Mouse (Mus musculus) v-Abl transformed pro-B cells (cell line): ENCODE measurements around the gene Cacna1s.

Experiments
- in situ Hi-C, 2 experiments: fragments of 400-800 bp; cut with MboI; formaldehyde crosslinking; loops; one replicate each; pipeline ENCODE4 v1.15.1; 2025; ENCODE audit not compliant: unreplicated experiment in 2 of 2

Gene Cacna1s

GRCm38 (mm10) chr1:136052547-136052946 lies at the start of gene Cacna1s:
Gene Cacna1s (plus strand): TSS chr1:136052750.
- in situ Hi-C loops: no loop called here

- in situ Hi-C loops: no loop called here
Measured at GRCm38 (mm10) chr1:136006292-136006748, 46.2 kb upstream of the Cacna1s start, which contains the start of gene Igfn1. Gene Igfn1 (minus strand): TSS chr1:136006342.

- in situ Hi-C loops: no loop called here
Measured at GRCm38 (mm10) chr1:136007211-136008158, 45.1 kb upstream of the Cacna1s start, which contains the start of gene Tmem9. Gene Tmem9 (plus strand): TSS chr1:136008150.

GRCm38 (mm10) chr1:136008159-136008533 lies 44.4 kb upstream of the Cacna1s start:
- in situ Hi-C loops: no loop called here

GRCm38 (mm10) chr1:136010247-136010646 lies 42.3 kb upstream of the Cacna1s start:
- in situ Hi-C loops: no loop called here

GRCm38 (mm10) chr1:136013513-136013912 lies 39.0 kb upstream of the Cacna1s start:
- in situ Hi-C loops: no loop called here

GRCm38 (mm10) chr1:136014796-136015502 lies 37.6 kb upstream of the Cacna1s start:
- in situ Hi-C loops: no loop called here

GRCm38 (mm10) chr1:136017307-136017706 lies 35.2 kb upstream of the Cacna1s start:
- in situ Hi-C loops: no loop called here

- in situ Hi-C loops: no loop called here
Measured at GRCm38 (mm10) chr1:136017907-136018313, 34.6 kb upstream of the Cacna1s start.

GRCm38 (mm10) chr1:136018390-136019189 lies 34.0 kb upstream of the Cacna1s start:
- in situ Hi-C loops: no loop called here

- in situ Hi-C loops: no loop called here
Measured at GRCm38 (mm10) chr1:136030201-136030600, 22.3 kb upstream of the Cacna1s start.

GRCm38 (mm10) chr1:136031697-136032096 lies 20.9 kb upstream of the Cacna1s start:
- in situ Hi-C loops: no loop called here

GRCm38 (mm10) chr1:136032961-136033360 lies 19.6 kb upstream of the Cacna1s start:
- in situ Hi-C loops: no loop called here

GRCm38 (mm10) chr1:136038746-136039538 lies 13.6 kb upstream of the Cacna1s start:
- in situ Hi-C loops: no loop called here

GRCm38 (mm10) chr1:136040452-136040851 lies 12.1 kb upstream of the Cacna1s start:
- in situ Hi-C loops: loop anchor here in 1 of 2 experiments (10.0 kb wide), 1 partner anchor 134 kb away; no protein-coding TSS in a partner anchor

GRCm38 (mm10) chr1:136040874-136041273 lies 11.7 kb upstream of the Cacna1s start:
- in situ Hi-C loops: loop anchor here in 1 of 2 experiments (10.0 kb wide), 1 partner anchor 134 kb away; no protein-coding TSS in a partner anchor

GRCm38 (mm10) chr1:136045774-136046173 lies 6.8 kb upstream of the Cacna1s start:
- in situ Hi-C loops: loop anchor here (5.0 to 10.0 kb wide), 4 partner anchors 129 to 417 kb away; no protein-coding TSS in a partner anchor

- in situ Hi-C loops: loop anchor here (5.0 to 10.0 kb wide), 4 partner anchors 127 to 415 kb away; no protein-coding TSS in a partner anchor
Measured at GRCm38 (mm10) chr1:136047432-136047831, 5.1 kb upstream of the Cacna1s start.

- in situ Hi-C loops: loop anchor here (5.0 to 10.0 kb wide), 4 partner anchors 127 to 414 kb away; no protein-coding TSS in a partner anchor
Measured at GRCm38 (mm10) chr1:136047894-136048293, 4.7 kb upstream of the Cacna1s start.
